Mouse (Mus musculus) lung, adult 2 months (tissue): Measurements from ENCODE around the gene Hist1h3g. TPM values are rescaled to one million over a fixed set of nuclear protein-coding genes. Genes with fewer than 3 reads are reported as not detected.

Source experiments
- DNase-seq: peaks from one replicate; pipeline ENCODE4 v3.0.0; 2022
- H3K4me1 ChIP-seq: fragments of 200-500 bp; 2 replicates; pipeline ENCODE4 v1.6.1; 2011; ENCODE audit warnings: low read length; ENCODE audit not compliant: control insufficient read depth, insufficient read depth
- H3K4me3 ChIP-seq: fragments of 200-500 bp; replicated peaks from 2 replicates; pipeline ENCODE3; 2011; ENCODE audit warnings: low read depth, mild to moderate bottlenecking, control low read depth, low read length; ENCODE audit errors: extremely low read depth
- CTCF ChIP-seq: fragments of 200-500 bp; IDR thresholded peaks from 2 replicates; pipeline ENCODE4 v1.5.1; 2011; ENCODE audit warnings: mild to moderate bottlenecking, low read length, control low read depth; ENCODE audit not compliant: insufficient read depth
- POLR2A ChIP-seq: fragments of 200-500 bp; IDR thresholded peaks from 2 replicates; pipeline ENCODE4 v1.6.1; 2011; ENCODE audit warnings: low read depth, mild to moderate bottlenecking, control low read depth, low read length, borderline replicate concordance; ENCODE audit errors: extremely low read depth
- WGBS: fragments of 180-500 bp; shearing (Covaris S2); methylation state at CpG from one replicate; pipeline ENCODE4 v1.1.7; 2018; 5-methylcytosine and 5-hydroxymethylcytosine counted together
- polyA plus RNA-seq: library from polyadenylated mRNA; depleted of rRNA; stranded (reverse); fragments of >200 nt; gene quantifications from 2 replicates; pipeline ENCODE4 v1.2.3, GENCODE M21; 2012

The Hist1h3g gene
- polyA plus RNA-seq, 1 experiment = 2.1 TPM

- no peak for DNase-seq
- 21% methylated on average over 17 of the region's 17 CpGs for WGBS
- TF ChIP-seq CTCF (no peak), POLR2A (no peak)
- no peak overlapping the region for H3K4me3 ChIP-seq
- H3K4me1 ChIP-seq = no peaks in the 10 kb centered on the region
Observed at GRCm38 (mm10) chr13:23500424-23501200, 34.6 kb upstream of the Hist1h3g start.

- no peaks in the 10 kb centered on the region for H3K4me1 ChIP-seq
- TF ChIP-seq CTCF = no peak
- no peak for TF ChIP-seq POLR2A
- WGBS = 48% methylated on average over 5 of the region's 5 CpGs
- no peak overlapping the region for H3K4me3 ChIP-seq
- no peak for DNase-seq
Observed at GRCm38 (mm10) chr13:23501511-23501910, 33.7 kb upstream of the Hist1h3g start.

GRCm38 (mm10) chr13:23502031-23502567, 33.1 kb upstream of the Hist1h3g start:
- Histone ChIP-seq H3K4me1 (no peaks in the 10 kb centered on the region), H3K4me3 (no peak overlapping the region)
- 57% methylated on average over 9 of the region's 9 CpGs for WGBS
- DNase-seq = no peak
- TF ChIP-seq CTCF = no peak
- TF ChIP-seq POLR2A = no peak

GRCm38 (mm10) chr13:23502916-23503315, 32.3 kb upstream of the Hist1h3g start:
- 77% methylated on average over 4 of the region's 4 CpGs for WGBS
- DNase-seq = no peak
- Histone ChIP-seq H3K4me3 (no peak overlapping the region), H3K4me1 (no peaks in the 10 kb centered on the region)
- TF ChIP-seq CTCF (no peak), POLR2A (no peak)

GRCm38 (mm10) chr13:23503797-23504196, 31.4 kb upstream of the Hist1h3g start:
- DNase-seq = no peak
- TF ChIP-seq CTCF (no peak), POLR2A (no peak)
- 8% methylated on average over 9 of the region's 9 CpGs for WGBS
- no peaks in the 10 kb centered on the region for H3K4me1 ChIP-seq
- no peak overlapping the region for H3K4me3 ChIP-seq

- Histone ChIP-seq H3K4me1 (no peaks in the 10 kb centered on the region), H3K4me3 (no peak overlapping the region)
- WGBS = 50% methylated on average over 14 of the region's 14 CpGs
- no peak for TF ChIP-seq POLR2A
- no peak for TF ChIP-seq CTCF
- no peak for DNase-seq
Observed at GRCm38 (mm10) chr13:23505662-23506345, 29.4 kb upstream of the Hist1h3g start.

GRCm38 (mm10) chr13:23506351-23506750, 28.9 kb upstream of the Hist1h3g start:
- no peak for DNase-seq
- TF ChIP-seq POLR2A = no peak
- TF ChIP-seq CTCF = no peak
- H3K4me1 ChIP-seq = no peaks in the 10 kb centered on the region
- WGBS = 44% methylated on average over 13 of the region's 13 CpGs
- no peak overlapping the region for H3K4me3 ChIP-seq

GRCm38 (mm10) chr13:23506819-23507515, 28.3 kb upstream of the Hist1h3g start:
- H3K4me3 ChIP-seq = no peak overlapping the region
- 60% methylated on average over 14 of the region's 14 CpGs for WGBS
- H3K4me1 ChIP-seq = no peaks in the 10 kb centered on the region
- no peak for TF ChIP-seq POLR2A
- TF ChIP-seq CTCF = no peak
- DNase-seq = no peak

GRCm38 (mm10) chr13:23510127-23510526, 25.1 kb upstream of the Hist1h3g start:
- Histone ChIP-seq H3K4me1 (no peaks in the 10 kb centered on the region), H3K4me3 (no peak overlapping the region)
- TF ChIP-seq CTCF (no peak), POLR2A (no peak)
- DNase-seq = no peak
- WGBS = 26% methylated on average over 1 of the region's 1 CpGs
